Mouse (Mus musculus): ENCODE data around the gene Selenok.

The Selenok gene

GRCm38 (mm10) chr14:29968075-29968821 is at the start of gene Selenok:
Gene Selenok, plus strand, starts transcription at chr14:29968308.
- DNase-seq (ENCODE audit: low read depth) = peak; percentile 98

- no peak for DNase-seq (ENCODE audit: low read depth)
Observed at GRCm38 (mm10) chr14:29928966-29929365, 39.1 kb upstream of the Selenok start.

GRCm38 (mm10) chr14:29935516-29935915 is 32.6 kb upstream of the Selenok start:
- no peak for DNase-seq (ENCODE audit: low read depth)

GRCm38 (mm10) chr14:29937466-29937865 is 30.6 kb upstream of the Selenok start:
- no peak for DNase-seq (ENCODE audit: low read depth)

GRCm38 (mm10) chr14:29939600-29940312 is 28.4 kb upstream of the Selenok start:
- no peak for DNase-seq (ENCODE audit: low read depth)

GRCm38 (mm10) chr14:29940313-29940812 is 27.7 kb upstream of the Selenok start:
- peak; percentile 59 for DNase-seq (ENCODE audit: low read depth)

GRCm38 (mm10) chr14:29940877-29941276 is 27.2 kb upstream of the Selenok start:
- DNase-seq (ENCODE audit: low read depth) = peak; percentile 75

GRCm38 (mm10) chr14:29946761-29947309 is 21.3 kb upstream of the Selenok start:
- DNase-seq (ENCODE audit: low read depth) = peak; percentile 65

GRCm38 (mm10) chr14:29950805-29951204 is 17.3 kb upstream of the Selenok start:
- DNase-seq (ENCODE audit: low read depth) = no peak

GRCm38 (mm10) chr14:29957393-29957792 is 10.7 kb upstream of the Selenok start:
- peak; percentile 60 for DNase-seq (ENCODE audit: low read depth)

- no peak for DNase-seq (ENCODE audit: low read depth)
Observed at GRCm38 (mm10) chr14:29967611-29968010, 497 bp upstream of the Selenok start.

GRCm38 (mm10) chr14:29971446-29971845 is 3.3 kb downstream of the Selenok start:
- peak; percentile 6 for DNase-seq (ENCODE audit: low read depth)

GRCm38 (mm10) chr14:29971993-29972392 is 3.9 kb downstream of the Selenok start:
- peak; percentile 10 for DNase-seq (ENCODE audit: low read depth)

- no peak for DNase-seq (ENCODE audit: low read depth)
Observed at GRCm38 (mm10) chr14:29976927-29977326, 8.8 kb downstream of the Selenok start.

GRCm38 (mm10) chr14:29978254-29979204 is 10.4 kb downstream of the Selenok start, which contains the start of gene Actr8:
Gene Actr8, plus strand, starts transcription at chr14:29978337.
- DNase-seq (ENCODE audit: low read depth) = peak; percentile 89

- peak; percentile 75 for DNase-seq (ENCODE audit: low read depth)
Observed at GRCm38 (mm10) chr14:29980447-29981205, 12.5 kb downstream of the Selenok start.

GRCm38 (mm10) chr14:29986096-29986495 is 18.0 kb downstream of the Selenok start:
- DNase-seq (ENCODE audit: low read depth) = no peak

- no peak for DNase-seq (ENCODE audit: low read depth)
Observed at GRCm38 (mm10) chr14:29987276-29987675, 19.2 kb downstream of the Selenok start.

GRCm38 (mm10) chr14:29987739-29988138 is 19.6 kb downstream of the Selenok start:
- no peak for DNase-seq (ENCODE audit: low read depth)

- no peak for DNase-seq (ENCODE audit: low read depth)
Observed at GRCm38 (mm10) chr14:29988337-29988736, 20.2 kb downstream of the Selenok start.

GRCm38 (mm10) chr14:29994976-29995375 is 26.9 kb downstream of the Selenok start:
- DNase-seq (ENCODE audit: low read depth) = no peak

All from induced T-regulatory cell, adult 2 months (primary cell).